Comparison of ENCODE assay signal across 12 mouse cellular contexts in genomic region chr5:89218222-89218621, GRCm38 (mm10).
DNase-seq lines count a peak whose midpoint lies in the region; ATAC-seq lines count a peak whose summit lies in the region.
"Had no signal": no experiment of that assay in that cellular context is flagged by ENCODE, and none has a peak within 500 bp of the region (broad histone marks: within the 10 kb centered on the region; RNA-seq: fewer than 3 reads in every experiment).

No protein-coding gene starts in this region.

- WGBS in neural tube, embryonic 11.5 days: 64% methylated on average over 8 of the region's 8 CpGs
- 68% methylated on average over 8 of the region's 8 CpGs for WGBS in neural tube, embryonic 15.5 days
- 58% methylated on average over 8 of the region's 8 CpGs for WGBS in liver, embryonic 16.5 days (ENCODE audit: insufficient replicate concordance)

- no peak overlapping the region for H3K27ac ChIP-seq in neural tube, embryonic 11.5 days (ENCODE audit: low read depth, low read length)
- no peak overlapping the region for H3K27ac ChIP-seq in neural tube, embryonic 15.5 days (replicated peaks)
- H3K27ac ChIP-seq in liver, embryonic 16.5 days (ENCODE audit: low read length): peak overlapping the region; percentile 64; the same call in 1 of the 2 replicates
- H3K27ac ChIP-seq: gastrocnemius, adult 2 months had no signal

- no peak overlapping the region for H3K9ac ChIP-seq in neural tube, embryonic 11.5 days (ENCODE audit: low read length)
- no peak overlapping the region for H3K9ac ChIP-seq in neural tube, embryonic 15.5 days (replicated peaks)
- H3K9ac ChIP-seq in liver, embryonic 16.5 days (ENCODE audit: low read depth, low read length): no peak overlapping the region

- H3K4me3 ChIP-seq in neural tube, embryonic 11.5 days (ENCODE audit: low read depth, low read length): no peak overlapping the region
- H3K4me3 ChIP-seq in neural tube, embryonic 15.5 days (replicated peaks): no peak overlapping the region
- H3K4me3 ChIP-seq in liver, embryonic 16.5 days (ENCODE audit: low read depth, low read length): no peak overlapping the region
- H3K4me3 ChIP-seq: gastrocnemius, adult 2 months had no signal

- no peaks in the 10 kb centered on the region for H3K9me3 ChIP-seq in neural tube, embryonic 11.5 days (ENCODE audit: control insufficient read depth, low read length)
- H3K9me3 ChIP-seq in neural tube, embryonic 15.5 days (replicated peaks): no peaks in the 10 kb centered on the region
- H3K9me3 ChIP-seq in liver, embryonic 16.5 days (replicated peaks; ENCODE audit: control insufficient read depth, low read length): no peaks in the 10 kb centered on the region

- ATAC-seq in neural tube, embryonic 11.5 days (ENCODE audit: insufficient read depth, low FRiP score, low TSS enrichment): no peak
- no peak for ATAC-seq in neural tube, embryonic 15.5 days (ENCODE audit: low FRiP score)
- peak; percentile 89 for ATAC-seq in liver, embryonic 16.5 days (ENCODE audit: low read depth)

- H3K4me2 ChIP-seq in neural tube, embryonic 11.5 days (ENCODE audit: low read depth): no peak overlapping the region
- H3K4me2 ChIP-seq in neural tube, embryonic 15.5 days: no peak overlapping the region
- no peak overlapping the region for H3K4me2 ChIP-seq in liver, embryonic 16.5 days (ENCODE audit: low read depth, low read length)
- H3K4me2 ChIP-seq: heart, embryonic 11.5 days had no signal

- H3K27me3 ChIP-seq in neural tube, embryonic 11.5 days (ENCODE audit: control insufficient read depth, insufficient read depth, low read length): no peaks in the 10 kb centered on the region
- no peaks in the 10 kb centered on the region for H3K27me3 ChIP-seq in neural tube, embryonic 15.5 days (replicated peaks)
- no peaks in the 10 kb centered on the region for H3K27me3 ChIP-seq in liver, embryonic 16.5 days (ENCODE audit: control insufficient read depth, insufficient read depth, low read depth, low read length)

- peak; percentile 14 for DNase-seq in neural tube, embryonic 11.5 days (ENCODE audit: low spot score)
- DNase-seq in kidney, postnatal 25 days: peak; percentile 25 to 55
- DNase-seq in adrenal gland, adult 18-20 months (ENCODE audit: low spot score in 2 of 2): no peak
- no peak for DNase-seq in layer of hippocampus, postnatal 25 days (ENCODE audit: extremely low spot score in 1 of 2, low spot score in 1 of 2)
- no peak for DNase-seq in gastrocnemius, adult 8-10 months (ENCODE audit: low spot score in 2 of 2)
- no peak for DNase-seq in retina, postnatal 1 day
- DNase-seq: cerebellum, adult 9-10 months; gastrocnemius, adult 2 months; thymus, postnatal 36 days had no signal

- H3K4me1 ChIP-seq in neural tube, embryonic 11.5 days (ENCODE audit: control insufficient read depth, insufficient read depth, low read length): no peaks in the 10 kb centered on the region
- no peaks in the 10 kb centered on the region for H3K4me1 ChIP-seq in neural tube, embryonic 15.5 days
- H3K4me1 ChIP-seq in liver, embryonic 16.5 days (ENCODE audit: control insufficient read depth, low read depth, low read length): no peaks in the 10 kb centered on the region

- no peaks in the 10 kb centered on the region for H3K36me3 ChIP-seq in neural tube, embryonic 11.5 days (ENCODE audit: control insufficient read depth, insufficient read depth, low read length)
- H3K36me3 ChIP-seq in neural tube, embryonic 15.5 days: no peaks in the 10 kb centered on the region
- H3K36me3 ChIP-seq in liver, embryonic 16.5 days (ENCODE audit: control insufficient read depth, insufficient read depth): no peaks in the 10 kb centered on the region

Comparison
In these comparisons a context has a peak if more than half of its experiments do, and no peak if none do; other contexts are left out.
1. DNase-seq: peak in neural tube, embryonic 11.5 days (single experiment) and kidney, postnatal 25 days (2 of 2); none in adrenal gland, adult 18-20 months (0 of 2), layer of hippocampus, postnatal 25 days (0 of 2), gastrocnemius, adult 8-10 months (0 of 2) and retina, postnatal 1 day (single experiment).